8 mouse cellular contexts compared by ENCODE assay signal in genomic region chr6:49368212-49368611, GRCm38 (mm10). TPM values are rescaled to one million over a fixed set of nuclear protein-coding genes. Genes with fewer than 3 reads are reported as not detected.
DNase-seq lines count a peak whose midpoint lies in the region; ATAC-seq and TF ChIP-seq lines count a peak whose summit lies in the region.

No protein-coding gene starts in this region.

- H3K27me3 ChIP-seq in embryonic facial prominence, embryonic 15.5 days: no peaks in the 10 kb centered on the region
- no peaks in the 10 kb centered on the region for H3K27me3 ChIP-seq in limb, embryonic 10.5 days (ENCODE audit: low read depth, poor library complexity, severe bottlenecking)
- no peaks in the 10 kb centered on the region for H3K27me3 ChIP-seq in neural tube, embryonic 14.5 days (ENCODE audit: control insufficient read depth, insufficient read depth, low read length)

- TF ChIP-seq CTCF in lung, adult 2 months (IDR thresholded peaks at IDR 0.05; ENCODE audit: insufficient read depth, low read length): no peak

- H3K9ac ChIP-seq in embryonic facial prominence, embryonic 15.5 days: peak overlapping the region; percentile 13; the same call in 1 of the 2 replicates
- H3K9ac ChIP-seq in neural tube, embryonic 14.5 days (replicated peaks; ENCODE audit: low read depth, low read length): no peak overlapping the region; the same call in 1 of the 2 replicates

- H3K4me2 ChIP-seq in embryonic facial prominence, embryonic 15.5 days (replicated peaks): peak overlapping the region; percentile 88
- H3K4me2 ChIP-seq in neural tube, embryonic 14.5 days (ENCODE audit: low read depth, low read length): peak overlapping the region; percentile 85

- peaks cover 6% of the 10 kb centered on the region for H3K4me1 ChIP-seq in lung, adult 2 months (ENCODE audit: control insufficient read depth, insufficient read depth, low read length)
- H3K4me1 ChIP-seq in embryonic facial prominence, embryonic 15.5 days: peaks cover 11% of the 10 kb centered on the region
- H3K4me1 ChIP-seq in limb, embryonic 10.5 days: peaks cover 16% of the 10 kb centered on the region
- H3K4me1 ChIP-seq in neural tube, embryonic 14.5 days (ENCODE audit: control insufficient read depth, insufficient read depth, low read length): peaks cover 5% of the 10 kb centered on the region; the same call in 1 of the 2 replicates

- no peak for ATAC-seq in embryonic facial prominence, embryonic 15.5 days (ENCODE audit: insufficient number of reproducible peaks, low FRiP score, low TSS enrichment, low read depth)
- ATAC-seq in neural tube, embryonic 14.5 days (ENCODE audit: low read depth): no peak

- no peak for TF ChIP-seq POLR2A in lung, adult 2 months (IDR thresholded peaks at IDR 0.05; ENCODE audit: borderline replicate concordance, extremely low read depth, low read depth, low read length)

- 25% methylated on average over 3 of the region's 3 CpGs for WGBS in lung, adult 2 months
- WGBS in embryonic facial prominence, embryonic 15.5 days: 21% methylated on average over 3 of the region's 3 CpGs
- 50% methylated on average over 3 of the region's 3 CpGs for WGBS in limb, embryonic 10.5 days
- 36% methylated on average over 3 of the region's 3 CpGs for WGBS in neural tube, embryonic 14.5 days

- peak overlapping the region; percentile 82 for H3K4me3 ChIP-seq in lung, adult 2 months (replicated peaks; ENCODE audit: extremely low read depth, low read depth, low read length)
- H3K4me3 ChIP-seq in embryonic facial prominence, embryonic 15.5 days (replicated peaks): peak overlapping the region; percentile 64
- peak overlapping the region; percentile 69 for H3K4me3 ChIP-seq in limb, embryonic 10.5 days
- peak overlapping the region; percentile 49 for H3K4me3 ChIP-seq in neural tube, embryonic 14.5 days (ENCODE audit: low read depth, low read length)

- DNase-seq in lung, adult 2 months: no peak
- no peak for DNase-seq in lung, postnatal 36 days
- no peak for DNase-seq in limb, embryonic 10.5 days (ENCODE audit: low spot score)
- DNase-seq in gastrocnemius, adult 8-10 months (ENCODE audit: low spot score in 2 of 2): no peak
- DNase-seq in thymus, postnatal 25 days: no peak
- DNase-seq in urinary bladder, postnatal 10 days (ENCODE audit: low spot score): no peak

- H3K36me3 ChIP-seq in embryonic facial prominence, embryonic 15.5 days: no peaks in the 10 kb centered on the region
- no peaks in the 10 kb centered on the region for H3K36me3 ChIP-seq in limb, embryonic 10.5 days
- no peaks in the 10 kb centered on the region for H3K36me3 ChIP-seq in neural tube, embryonic 14.5 days (ENCODE audit: control insufficient read depth, insufficient read depth, low read length)

- peak overlapping the region; percentile 90; the same call in 1 of the 2 replicates for H3K27ac ChIP-seq in embryonic facial prominence, embryonic 15.5 days (replicated peaks)
- peak overlapping the region; percentile 90 for H3K27ac ChIP-seq in limb, embryonic 10.5 days
- H3K27ac ChIP-seq in neural tube, embryonic 14.5 days (ENCODE audit: low read depth, low read length): no peak overlapping the region

- H3K9me3 ChIP-seq in embryonic facial prominence, embryonic 15.5 days (replicated peaks): no peaks in the 10 kb centered on the region
- no peaks in the 10 kb centered on the region for H3K9me3 ChIP-seq in limb, embryonic 10.5 days (replicated peaks)
- H3K9me3 ChIP-seq in neural tube, embryonic 14.5 days (ENCODE audit: control insufficient read depth, low read length): no peaks in the 10 kb centered on the region

RNA-seq across cellular contexts. Expression of gene Fam221a, which starts 0.7 kb away (rescaled TPM):
- polyA plus RNA-seq in lung, adult 2 months (2012; rRNA removed): 8.6 and 11.6 TPM in 2 replicates
- 8.7 and 9.1 TPM in 2 replicates for polyA plus RNA-seq in embryonic facial prominence, embryonic 15.5 days (2015; fragmentation: Nextera tagmentation; extraction: Ambion mirVana)
- 3.9 and 4.6 TPM in 2 replicates for polyA plus RNA-seq in limb, embryonic 10.5 days (2016; fragmentation: Nextera tagmentation; extraction: Ambion mirVana)
- polyA plus RNA-seq in neural tube, embryonic 14.5 days (2014; fragmentation: Nextera tagmentation; extraction: Ambion mirVana): 3.6 and 7.3 TPM in 2 replicates
- under 1 TPM in 1 of 4 experiments, not detected in 3; 0.51 TPM for total RNA-seq in gastrocnemius, adult 8-10 months (2022)

RNA-seq across cellular contexts. Expression of gene Stk31, which starts 27.2 kb away (rescaled TPM):
- not detected in 2 replicates for polyA plus RNA-seq in lung, adult 2 months (2012; rRNA removed)
- 0.09 TPM in 1 of 2 replicates, not detected in the other for polyA plus RNA-seq in embryonic facial prominence, embryonic 15.5 days (2015; fragmentation: Nextera tagmentation; extraction: Ambion mirVana)
- not detected in 2 replicates for polyA plus RNA-seq in limb, embryonic 10.5 days (2016; fragmentation: Nextera tagmentation; extraction: Ambion mirVana)
- polyA plus RNA-seq in neural tube, embryonic 14.5 days (2014; fragmentation: Nextera tagmentation; extraction: Ambion mirVana): not detected in 2 replicates
- under 1 TPM in 1 of 4 experiments, not detected in 3; 0.16 TPM for total RNA-seq in gastrocnemius, adult 8-10 months (2022)

RNA-seq across cellular contexts. Expression of gene Ccdc126, which starts 49.1 kb away (rescaled TPM):
- polyA plus RNA-seq in lung, adult 2 months (2012; rRNA removed): 5.0 and 5.7 TPM in 2 replicates
- polyA plus RNA-seq in embryonic facial prominence, embryonic 15.5 days (2015; fragmentation: Nextera tagmentation; extraction: Ambion mirVana): 9.2 and 10.3 TPM in 2 replicates
- 4.3 and 5.2 TPM in 2 replicates for polyA plus RNA-seq in limb, embryonic 10.5 days (2016; fragmentation: Nextera tagmentation; extraction: Ambion mirVana)
- polyA plus RNA-seq in neural tube, embryonic 14.5 days (2014; fragmentation: Nextera tagmentation; extraction: Ambion mirVana): 10.0 and 10.9 TPM in 2 replicates
- total RNA-seq in gastrocnemius, adult 8-10 months (2022): 1 to 10 TPM; 1.6 to 2.2 (median 1.8) TPM
